Mouse (Mus musculus) intestine, postnatal 0 days (tissue): ENCODE measurements around the gene Leo1. TPM values are rescaled to one million over a fixed set of nuclear protein-coding genes. Genes with fewer than 3 reads are reported as not detected.

Source experiments
- ATAC-seq: fragments of 200-750 bp; cut with Nextera tagmentation; 2 replicates; pipeline ENCODE4 v1.8.0; 2017; ENCODE audit warnings: mild to moderate bottlenecking, moderate TSS enrichment, moderate library complexity
- H3K27ac ChIP-seq: fragments of 300-500 bp; sonication (generic); 2 replicates; pipeline ENCODE4 v1.5.1; 2014; ENCODE audit warnings: mild to moderate bottlenecking, low read depth, low read length, moderate library complexity
- H3K27me3 ChIP-seq: fragments of 300-500 bp; sonication (generic); replicated peaks from 2 replicates; pipeline ENCODE4 v1.6.1; 2014; ENCODE audit warnings: low read length, mixed read lengths; ENCODE audit not compliant: control insufficient read depth, insufficient read depth
- H3K36me3 ChIP-seq: fragments of 300-500 bp; sonication (generic); 2 replicates; pipeline ENCODE4 v1.6.1; 2014; ENCODE audit warnings: mild to moderate bottlenecking, moderate library complexity; ENCODE audit not compliant: control insufficient read depth, insufficient read depth
- H3K4me1 ChIP-seq: fragments of 300-500 bp; sonication (generic); replicated peaks from 2 replicates; pipeline ENCODE4 v1.6.1; 2014; ENCODE audit warnings: antibody characterized with exemption, low read length, mixed read lengths; ENCODE audit not compliant: control insufficient read depth, insufficient read depth
- H3K4me2 ChIP-seq: fragments of 300-500 bp; sonication (generic); replicated peaks from 2 replicates; pipeline ENCODE4 v1.6.1; 2014; ENCODE audit warnings: low read depth, mild to moderate bottlenecking, moderate library complexity
- H3K4me3 ChIP-seq: fragments of 300-500 bp; sonication (generic); 2 replicates; pipeline ENCODE4 v1.5.1; 2014; ENCODE audit warnings: low read depth, low read length
- H3K9ac ChIP-seq: fragments of 300-500 bp; sonication (generic); 2 replicates; pipeline ENCODE4 v1.6.1; 2014; ENCODE audit warnings: mild to moderate bottlenecking, low read depth, low read length
- H3K9me3 ChIP-seq: fragments of 300-500 bp; sonication (generic); 2 replicates; pipeline ENCODE4 v1.6.1; 2016; ENCODE audit warnings: mixed run types; ENCODE audit not compliant: control insufficient read depth
- CTCF ChIP-seq: sonication (generic); IDR thresholded peaks from 2 replicates; pipeline ENCODE4 v1.5.1; 2016; ENCODE audit warnings: low read depth, mild to moderate bottlenecking, control low read depth, antibody characterized with exemption, moderate library complexity
- WGBS: fragments of 180-500 bp; shearing (Covaris S2); extraction: QIAGEN DNeasy Blood & Tissue Kit; methylation state at CpG from one replicate; pipeline ENCODE4 v1.1.7; 2014; 5-methylcytosine and 5-hydroxymethylcytosine counted together
- polyA plus RNA-seq: library from polyadenylated mRNA; unstranded; fragments of >200 nt; fragmentation: Nextera tagmentation; extraction: Ambion mirVana; gene quantifications from 2 replicates; pipeline ENCODE4 v1.2.1, GENCODE M21; 2015

Leo1 gene
- polyA plus RNA-seq, 1 experiment from 2014 or later = 14.7 TPM

GRCm38 (mm10) chr9:75455684-75456083, 14.4 kb downstream of the Leo1 start:
- Histone ChIP-seq H3K36me3 (peaks cover 83% of the 10 kb centered on the region), H3K4me1 (no peaks in the 10 kb centered on the region), H3K9ac (no peak overlapping the region), H3K27me3 (no peaks in the 10 kb centered on the region), H3K27ac (no peak overlapping the region), H3K9me3 (no peaks in the 10 kb centered on the region), H3K4me3 (no peak overlapping the region), H3K4me2 (no peak overlapping the region)
- no peak for TF ChIP-seq CTCF
- ATAC-seq = no peak
- 64% methylated on average over 10 of the region's 10 CpGs for WGBS

GRCm38 (mm10) chr9:75463050-75463660, 21.8 kb downstream of the Leo1 start:
- no peak for TF ChIP-seq CTCF
- no peak overlapping the region for H3K9ac ChIP-seq
- H3K4me1 ChIP-seq = no peaks in the 10 kb centered on the region
- no peaks in the 10 kb centered on the region for H3K27me3 ChIP-seq
- no peaks in the 10 kb centered on the region for H3K9me3 ChIP-seq
- 78% methylated on average over 8 of the region's 8 CpGs for WGBS
- no peak overlapping the region for H3K4me3 ChIP-seq
- H3K36me3 ChIP-seq = peaks cover 88% of the 10 kb centered on the region
- no peak overlapping the region for H3K27ac ChIP-seq
- no peak for ATAC-seq
- no peak overlapping the region for H3K4me2 ChIP-seq

- Histone ChIP-seq H3K27ac (no peak overlapping the region), H3K4me3 (no peak overlapping the region), H3K27me3 (no peaks in the 10 kb centered on the region), H3K4me2 (no peak overlapping the region), H3K4me1 (no peaks in the 10 kb centered on the region), H3K36me3 (peaks cover 63% of the 10 kb centered on the region), H3K9me3 (no peaks in the 10 kb centered on the region), H3K9ac (no peak overlapping the region)
- no peak for TF ChIP-seq CTCF
- ATAC-seq = no peak
- 90% methylated on average over 9 of the region's 9 CpGs for WGBS
These were observed 24.5 kb downstream of the Leo1 start for GRCm38 (mm10) chr9:75465856-75466255.

GRCm38 (mm10) chr9:75466641-75467040, 25.3 kb downstream of the Leo1 start:
- peak; percentile 56 for TF ChIP-seq CTCF
- 88% methylated on average over 4 of the region's 4 CpGs for WGBS
- Histone ChIP-seq H3K9ac (no peak overlapping the region), H3K4me1 (no peaks in the 10 kb centered on the region), H3K4me2 (no peak overlapping the region), H3K36me3 (peaks cover 63% of the 10 kb centered on the region), H3K4me3 (no peak overlapping the region), H3K9me3 (no peaks in the 10 kb centered on the region), H3K27ac (no peak overlapping the region), H3K27me3 (no peaks in the 10 kb centered on the region)
- no peak for ATAC-seq

GRCm38 (mm10) chr9:75467581-75467980, 26.3 kb downstream of the Leo1 start:
- ATAC-seq = no peak
- Histone ChIP-seq H3K9ac (no peak overlapping the region), H3K27me3 (no peaks in the 10 kb centered on the region), H3K36me3 (peaks cover 62% of the 10 kb centered on the region), H3K4me1 (no peaks in the 10 kb centered on the region), H3K4me2 (no peak overlapping the region), H3K4me3 (no peak overlapping the region), H3K27ac (no peak overlapping the region), H3K9me3 (no peaks in the 10 kb centered on the region)
- TF ChIP-seq CTCF = 0 out of 2 replicates have a peak, but pooled peaks have one; percentile 16
- 95% methylated on average over 3 of the region's 3 CpGs for WGBS

GRCm38 (mm10) chr9:75468297-75468696, 27.0 kb downstream of the Leo1 start:
- no peak for ATAC-seq
- Histone ChIP-seq H3K4me3 (no peak overlapping the region), H3K9ac (no peak overlapping the region), H3K36me3 (peaks cover 56% of the 10 kb centered on the region), H3K27ac (no peak overlapping the region), H3K9me3 (no peaks in the 10 kb centered on the region), H3K27me3 (no peaks in the 10 kb centered on the region), H3K4me1 (no peaks in the 10 kb centered on the region), H3K4me2 (no peak overlapping the region)
- peak; percentile 47 for TF ChIP-seq CTCF
- 80% methylated on average over 14 of the region's 14 CpGs for WGBS
